Mouse (Mus musculus): Measurements from ENCODE around the gene Nop56.

Gene Nop56

GRCm38 (mm10) chr2:130274149-130274861 lies at the start of gene Nop56:
Gene Nop56 (plus strand): TSS chr2:130274430.
- peak; percentile 97 for DNase-seq (ENCODE audit: low read depth, low spot score)

- no peak for DNase-seq (ENCODE audit: low read depth, low spot score)
These were observed 27.3 kb upstream of the Nop56 start for GRCm38 (mm10) chr2:130246912-130247311.

GRCm38 (mm10) chr2:130248226-130248625 lies 26.0 kb upstream of the Nop56 start:
- no peak for DNase-seq (ENCODE audit: low read depth, low spot score)

GRCm38 (mm10) chr2:130256762-130257161 lies 17.5 kb upstream of the Nop56 start:
- no peak for DNase-seq (ENCODE audit: low read depth, low spot score)

GRCm38 (mm10) chr2:130260822-130261221 lies 13.4 kb upstream of the Nop56 start:
- DNase-seq (ENCODE audit: low read depth, low spot score): no peak

- no peak for DNase-seq (ENCODE audit: low read depth, low spot score)
These were observed 12.3 kb upstream of the Nop56 start for GRCm38 (mm10) chr2:130261914-130262313.

- no peak for DNase-seq (ENCODE audit: low read depth, low spot score)
These were observed 11.8 kb upstream of the Nop56 start for GRCm38 (mm10) chr2:130262398-130262797.

GRCm38 (mm10) chr2:130265520-130265919 lies 8.7 kb upstream of the Nop56 start:
- no peak for DNase-seq (ENCODE audit: low read depth, low spot score)

- DNase-seq (ENCODE audit: low read depth, low spot score): no peak
These were observed 6.2 kb upstream of the Nop56 start for GRCm38 (mm10) chr2:130268074-130268473.

GRCm38 (mm10) chr2:130273732-130274131 lies 498 bp upstream of the Nop56 start:
- no peak for DNase-seq (ENCODE audit: low read depth, low spot score)

- no peak for DNase-seq (ENCODE audit: low read depth, low spot score)
These were observed 632 bp downstream of the Nop56 start for GRCm38 (mm10) chr2:130274862-130275261.

- DNase-seq (ENCODE audit: low read depth, low spot score): peak; percentile 78
These were observed 1.4 kb downstream of the Nop56 start for GRCm38 (mm10) chr2:130275649-130276048.

GRCm38 (mm10) chr2:130279600-130280091 lies 5.4 kb downstream of the Nop56 start:
- no peak for DNase-seq (ENCODE audit: low read depth, low spot score)

- no peak for DNase-seq (ENCODE audit: low read depth, low spot score)
These were observed 6.0 kb downstream of the Nop56 start for GRCm38 (mm10) chr2:130280224-130280623.

GRCm38 (mm10) chr2:130280818-130281217 lies 6.6 kb downstream of the Nop56 start:
- DNase-seq (ENCODE audit: low read depth, low spot score): no peak

- peak; percentile 60 for DNase-seq (ENCODE audit: low read depth, low spot score)
These were observed 9.8 kb downstream of the Nop56 start, which contains the start of gene Idh3b for GRCm38 (mm10) chr2:130283854-130284654. Gene Idh3b (minus strand): TSS chr2:130284547.

- DNase-seq (ENCODE audit: low read depth, low spot score): no peak
These were observed 14.9 kb downstream of the Nop56 start for GRCm38 (mm10) chr2:130289086-130289485.

GRCm38 (mm10) chr2:130291434-130291833 lies 17.2 kb downstream of the Nop56 start:
- DNase-seq (ENCODE audit: low read depth, low spot score): no peak

- no peak for DNase-seq (ENCODE audit: low read depth, low spot score)
These were observed 18.8 kb downstream of the Nop56 start for GRCm38 (mm10) chr2:130293009-130293408.

GRCm38 (mm10) chr2:130293486-130293885 lies 19.3 kb downstream of the Nop56 start:
- no peak for DNase-seq (ENCODE audit: low read depth, low spot score)

- DNase-seq (ENCODE audit: low read depth, low spot score): no peak
These were observed 20.1 kb downstream of the Nop56 start for GRCm38 (mm10) chr2:130294218-130294935.

GRCm38 (mm10) chr2:130294936-130295277 lies 20.7 kb downstream of the Nop56 start, which contains the start of gene Ebf4:
Gene Ebf4 (plus strand): TSS chr2:130295169.
- DNase-seq (ENCODE audit: low read depth, low spot score): no peak

All from c-Kit-negative CD71-positive TER-119-positive erythroid progenitor cells, embryonic 14.5 days (primary cell).